Mouse (Mus musculus): Measurements from ENCODE around the gene Gm13757. TPM values are rescaled to one million over a fixed set of nuclear protein-coding genes. Genes with fewer than 3 reads are reported as not detected.
"Not testable (repeated sequence)": the region's sequence is repeated elsewhere in the genome, so short reads cannot be mapped to it uniquely, and the experiment has no call there.

The Gm13757 gene
- polyA plus RNA-seq (2015; fragmentation: Nextera tagmentation; extraction: Ambion mirVana), result not detected in 2 replicates

- 91% methylated on average over 1 of the region's 1 CpGs for WGBS
- H3K4me2 ChIP-seq (ENCODE audit: low read depth, low read length), result no peak within 1 kb of the TSS
Measured at GRCm38 (mm10) chr2:88449031-88449430, at the start of gene Gm13757. Gene Gm13757, minus strand, starts transcription at chr2:88449131.

GRCm38 (mm10) chr2:88493020-88493419 is 44.1 kb upstream of the Gm13757 start, which contains the start of gene Olfr1185-ps1:
Gene Olfr1185-ps1, plus strand, starts transcription at chr2:88493320.
- Histone ChIP-seq H3K36me3 (ENCODE audit: control insufficient read depth, insufficient read depth, low read length) (no peaks in the 10 kb centered on the region), H3K27ac (ENCODE audit: low read length) (no peak within 1 kb of the TSS), H3K4me3 (ENCODE audit: low read length) (no peak within 1 kb of the TSS), H3K4me1 (replicated peaks; ENCODE audit: control insufficient read depth, insufficient read depth, low read length) (no peaks in the 10 kb centered on the region), H3K9me3 (ENCODE audit: control insufficient read depth, low read length) (no peaks in the 10 kb centered on the region), H3K9ac (ENCODE audit: low read length) (no peak within 1 kb of the TSS), H3K4me2 (ENCODE audit: low read depth, low read length) (no peak within 1 kb of the TSS), H3K27me3 (ENCODE audit: control insufficient read depth, insufficient read depth, low read depth, low read length) (no peaks in the 10 kb centered on the region)
- ATAC-seq (ENCODE audit: low read depth), result no peak
- 52% methylated on average over 2 of the region's 2 CpGs for WGBS

More at GRCm38 (mm10) chr2:88449031-88449430, at the start of gene Gm13757:
- H3K9me3 ChIP-seq (ENCODE audit: control insufficient read depth, low read length), result no peaks in the 10 kb centered on the region
- ATAC-seq (ENCODE audit: low read depth), result no peak
- no peaks in the 10 kb centered on the region for H3K36me3 ChIP-seq (ENCODE audit: control insufficient read depth, insufficient read depth, low read length)
- no peaks in the 10 kb centered on the region for H3K27me3 ChIP-seq (ENCODE audit: control insufficient read depth, insufficient read depth, low read depth, low read length)
- H3K27ac ChIP-seq (ENCODE audit: low read length), result no peak within 1 kb of the TSS
- H3K4me3 ChIP-seq (ENCODE audit: low read length), result no peak within 1 kb of the TSS
- H3K4me1 ChIP-seq (replicated peaks; ENCODE audit: control insufficient read depth, insufficient read depth, low read length), result no peaks in the 10 kb centered on the region
- H3K9ac ChIP-seq (ENCODE audit: low read length), result no peak within 1 kb of the TSS

GRCm38 (mm10) chr2:88483298-88483697 is 34.4 kb upstream of the Gm13757 start, which contains the start of gene Olfr1184:
Gene Olfr1184, plus strand, starts transcription at chr2:88483598.
- WGBS, result 80% methylated on average over 2 of the region's 2 CpGs
- Histone ChIP-seq H3K27me3 (ENCODE audit: control insufficient read depth, insufficient read depth, low read depth, low read length) (no peaks in the 10 kb centered on the region), H3K4me3 (ENCODE audit: low read length) (no peak within 1 kb of the TSS), H3K4me1 (replicated peaks; ENCODE audit: control insufficient read depth, insufficient read depth, low read length) (no peaks in the 10 kb centered on the region), H3K9me3 (ENCODE audit: control insufficient read depth, low read length) (no peaks in the 10 kb centered on the region), H3K4me2 (ENCODE audit: low read depth, low read length) (no peak within 1 kb of the TSS), H3K9ac (ENCODE audit: low read length) (no peak within 1 kb of the TSS), H3K36me3 (ENCODE audit: control insufficient read depth, insufficient read depth, low read length) (no peaks in the 10 kb centered on the region), H3K27ac (ENCODE audit: low read length) (no peak within 1 kb of the TSS)
- ATAC-seq (ENCODE audit: low read depth), result no peak

GRCm38 (mm10) chr2:88454567-88454966 is 5.6 kb upstream of the Gm13757 start, which contains the start of gene Olfr1183:
Gene Olfr1183, plus strand, starts transcription at chr2:88454867.
- WGBS, result 72% methylated on average over 1 of the region's 1 CpGs
- H3K27ac ChIP-seq (ENCODE audit: low read length); ATAC-seq (ENCODE audit: low read depth); H3K9ac ChIP-seq (ENCODE audit: low read length); H3K4me2 ChIP-seq (ENCODE audit: low read depth, low read length); H3K36me3 ChIP-seq (ENCODE audit: control insufficient read depth, insufficient read depth, low read length); H3K27me3 ChIP-seq (ENCODE audit: control insufficient read depth, insufficient read depth, low read depth, low read length); H3K4me1 ChIP-seq (replicated peaks; ENCODE audit: control insufficient read depth, insufficient read depth, low read length); H3K9me3 ChIP-seq (ENCODE audit: control insufficient read depth, low read length); H3K4me3 ChIP-seq (ENCODE audit: low read length): not testable (repeated sequence)

GRCm38 (mm10) chr2:88426071-88426470 is 22.9 kb downstream of the Gm13757 start, which contains the start of gene Olfr1181:
Gene Olfr1181, minus strand, starts transcription at chr2:88426171.
- no peak for ATAC-seq (ENCODE audit: low read depth)
- Histone ChIP-seq H3K27me3 (ENCODE audit: control insufficient read depth, insufficient read depth, low read depth, low read length) (no peaks in the 10 kb centered on the region), H3K27ac (ENCODE audit: low read length) (no peak within 1 kb of the TSS), H3K4me3 (ENCODE audit: low read length) (no peak within 1 kb of the TSS), H3K9ac (ENCODE audit: low read length) (no peak within 1 kb of the TSS), H3K4me2 (ENCODE audit: low read depth, low read length) (no peak within 1 kb of the TSS), H3K9me3 (ENCODE audit: control insufficient read depth, low read length) (no peaks in the 10 kb centered on the region), H3K4me1 (replicated peaks; ENCODE audit: control insufficient read depth, insufficient read depth, low read length) (no peaks in the 10 kb centered on the region), H3K36me3 (ENCODE audit: control insufficient read depth, insufficient read depth, low read length) (no peaks in the 10 kb centered on the region)
- WGBS, result 79% methylated on average over 1 of the region's 1 CpGs

- Histone ChIP-seq H3K4me2 (ENCODE audit: low read depth, low read length) (no peak within 1 kb of the TSS), H3K4me1 (replicated peaks; ENCODE audit: control insufficient read depth, insufficient read depth, low read length) (no peaks in the 10 kb centered on the region), H3K27me3 (ENCODE audit: control insufficient read depth, insufficient read depth, low read depth, low read length) (no peaks in the 10 kb centered on the region), H3K36me3 (ENCODE audit: control insufficient read depth, insufficient read depth, low read length) (no peaks in the 10 kb centered on the region), H3K4me3 (ENCODE audit: low read length) (no peak within 1 kb of the TSS), H3K9me3 (ENCODE audit: control insufficient read depth, low read length) (no peaks in the 10 kb centered on the region), H3K27ac (ENCODE audit: low read length) (no peak within 1 kb of the TSS), H3K9ac (ENCODE audit: low read length) (no peak within 1 kb of the TSS)
- WGBS, result 69% methylated on average over 2 of the region's 2 CpGs
- no peak for ATAC-seq (ENCODE audit: low read depth)
Measured at GRCm38 (mm10) chr2:88419051-88419450, 29.9 kb downstream of the Gm13757 start, which contains the start of gene Olfr1180. Gene Olfr1180, minus strand, starts transcription at chr2:88419151.

- Histone ChIP-seq H3K9me3 (ENCODE audit: control insufficient read depth, low read length) (no peaks in the 10 kb centered on the region), H3K27me3 (ENCODE audit: control insufficient read depth, insufficient read depth, low read depth, low read length) (no peaks in the 10 kb centered on the region), H3K4me1 (replicated peaks; ENCODE audit: control insufficient read depth, insufficient read depth, low read length) (no peaks in the 10 kb centered on the region), H3K36me3 (ENCODE audit: control insufficient read depth, insufficient read depth, low read length) (no peaks in the 10 kb centered on the region), H3K9ac (ENCODE audit: low read length) (no peak within 1 kb of the TSS), H3K27ac (ENCODE audit: low read length) (no peak within 1 kb of the TSS), H3K4me2 (ENCODE audit: low read depth, low read length) (no peak within 1 kb of the TSS), H3K4me3 (ENCODE audit: low read length) (no peak within 1 kb of the TSS)
- ATAC-seq (ENCODE audit: low read depth), result no peak
- 67% methylated on average over 3 of the region's 3 CpGs for WGBS
Measured at GRCm38 (mm10) chr2:88406353-88406752, 42.6 kb downstream of the Gm13757 start, which contains the start of gene Olfr1179. Gene Olfr1179, minus strand, starts transcription at chr2:88406453.

Other genes with a start within 250 kb of the Gm13757 start
- not detected in 2 replicates for gene Olfr1170, start 220.8 kb downstream of the Gm13757 start, polyA plus RNA-seq (2015; fragmentation: Nextera tagmentation; extraction: Ambion mirVana)
- gene Olfr1173, start 169.3 kb downstream of the Gm13757 start, polyA plus RNA-seq (2015; fragmentation: Nextera tagmentation; extraction: Ambion mirVana), result not detected in 2 replicates
- not detected in 2 replicates for gene Olfr1174-ps, start 134.0 kb downstream of the Gm13757 start, polyA plus RNA-seq (2015; fragmentation: Nextera tagmentation; extraction: Ambion mirVana)
- not detected in 2 replicates for gene Olfr1175-ps, start 121.9 kb downstream of the Gm13757 start, polyA plus RNA-seq (2015; fragmentation: Nextera tagmentation; extraction: Ambion mirVana)
- gene Olfr1176, start 112.4 kb downstream of the Gm13757 start, polyA plus RNA-seq (2015; fragmentation: Nextera tagmentation; extraction: Ambion mirVana), result not detected in 2 replicates
- not detected in 2 replicates for gene Olfr1177-ps, start 102.6 kb downstream of the Gm13757 start, polyA plus RNA-seq (2015; fragmentation: Nextera tagmentation; extraction: Ambion mirVana)
- gene Olfr1178, start 62.1 kb downstream of the Gm13757 start, polyA plus RNA-seq (2015; fragmentation: Nextera tagmentation; extraction: Ambion mirVana), result not detected in 2 replicates
- not detected in 2 replicates for gene Olfr1179, start 42.7 kb downstream of the Gm13757 start, polyA plus RNA-seq (2015; fragmentation: Nextera tagmentation; extraction: Ambion mirVana)
- gene Olfr1180, start 30.0 kb downstream of the Gm13757 start, polyA plus RNA-seq (2015; fragmentation: Nextera tagmentation; extraction: Ambion mirVana), result not detected in 2 replicates
- not detected in 2 replicates for gene Olfr1181, start 23.0 kb downstream of the Gm13757 start, polyA plus RNA-seq (2015; fragmentation: Nextera tagmentation; extraction: Ambion mirVana)
- gene Olfr1183, start 5.7 kb upstream of the Gm13757 start, polyA plus RNA-seq (2015; fragmentation: Nextera tagmentation; extraction: Ambion mirVana), result not detected in 2 replicates
- not detected in 2 replicates for gene Olfr1184, start 34.5 kb upstream of the Gm13757 start, polyA plus RNA-seq (2015; fragmentation: Nextera tagmentation; extraction: Ambion mirVana)
- not detected in 2 replicates for gene Olfr1185-ps1, start 44.2 kb upstream of the Gm13757 start, polyA plus RNA-seq (2015; fragmentation: Nextera tagmentation; extraction: Ambion mirVana)
- gene Olfr1186, start 69.4 kb upstream of the Gm13757 start, polyA plus RNA-seq (2015; fragmentation: Nextera tagmentation; extraction: Ambion mirVana), result not detected in 2 replicates
- not detected in 2 replicates for gene Olfr1188, start 107.8 kb upstream of the Gm13757 start, polyA plus RNA-seq (2015; fragmentation: Nextera tagmentation; extraction: Ambion mirVana)
- gene Olfr1189, start 137.3 kb upstream of the Gm13757 start, polyA plus RNA-seq (2015; fragmentation: Nextera tagmentation; extraction: Ambion mirVana), result not detected in 2 replicates
- not detected in 2 replicates for gene Olfr1191-ps1, start 191.4 kb upstream of the Gm13757 start, polyA plus RNA-seq (2015; fragmentation: Nextera tagmentation; extraction: Ambion mirVana)
- gene Olfr1192-ps1, start 199.4 kb upstream of the Gm13757 start, polyA plus RNA-seq (2015; fragmentation: Nextera tagmentation; extraction: Ambion mirVana), result not detected in 2 replicates
- gene Olfr1193, start 226.5 kb upstream of the Gm13757 start, polyA plus RNA-seq (2015; fragmentation: Nextera tagmentation; extraction: Ambion mirVana), result not detected in 2 replicates
- gene Olfr1195, start 240.1 kb upstream of the Gm13757 start, polyA plus RNA-seq (2015; fragmentation: Nextera tagmentation; extraction: Ambion mirVana), result not detected in 2 replicates